Mouse (Mus musculus): ENCODE results near the gene Mgst2.

DNA sequence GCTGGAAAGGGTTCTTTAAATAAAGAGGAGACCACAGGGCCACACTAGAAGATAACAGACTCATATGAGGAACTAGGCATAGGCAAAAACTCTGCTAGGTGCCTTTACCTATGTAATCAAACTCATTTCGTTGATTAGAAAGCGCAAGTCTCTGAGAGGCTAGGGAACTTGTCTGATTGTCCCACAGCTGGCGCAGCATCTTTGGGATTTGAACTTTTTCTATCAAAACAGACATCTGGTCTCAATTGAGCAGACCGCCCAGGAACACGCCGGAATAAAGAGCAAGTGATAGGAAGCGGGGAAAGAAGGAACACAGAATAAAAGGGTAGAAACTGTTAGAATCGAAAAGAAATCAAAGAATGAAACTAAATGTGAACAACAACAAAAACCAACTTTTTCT lies 43.3 kb downstream of the Mgst2 start:
- TF ChIP-seq CTCF (IDR thresholded peaks at IDR 0.05; ENCODE audit: control insufficient read depth, insufficient read depth, insufficient replicate concordance, low read depth, low read length) (no peak), POLR2A (IDR thresholded peaks at IDR 0.05; ENCODE audit: control insufficient read depth, low read depth, low read length) (no peak)

Measured in testis, adult 2 months (tissue).